Mouse (Mus musculus) liver, adult 2 months (tissue): Measurements from ENCODE around the gene Epn1.

Experiments used
- CTCF ChIP-seq: fragments of 200-500 bp; IDR thresholded peaks from 2 replicates; pipeline ENCODE4 v1.5.1; 2011; ENCODE audit warnings: low read depth, low read length, control low read depth
- POLR2A ChIP-seq: fragments of 200-500 bp; IDR thresholded peaks from 2 replicates; pipeline ENCODE4 v1.6.1; 2011; ENCODE audit warnings: low read length, control low read depth; ENCODE audit not compliant: insufficient read depth; ENCODE audit errors: extremely low read depth

DNA sequence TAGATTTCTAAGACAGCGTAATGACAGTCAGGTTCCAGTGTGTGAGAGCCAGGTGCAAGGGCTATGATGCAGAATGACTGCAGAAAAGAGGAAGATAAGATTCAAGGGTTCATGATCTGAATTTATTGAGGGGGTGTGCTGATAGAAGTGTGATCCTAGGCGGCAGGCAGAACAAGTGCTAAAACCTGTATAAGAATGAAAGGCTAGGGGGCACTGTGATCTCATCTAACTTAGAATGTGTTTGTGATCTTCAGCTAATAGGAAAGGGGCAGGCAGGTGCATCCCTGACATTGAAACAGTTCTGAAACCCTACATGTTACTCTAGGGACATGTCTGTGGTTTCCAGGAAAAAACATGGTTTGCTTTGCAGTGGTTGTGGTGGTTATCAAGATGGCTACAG lies 33.9 kb upstream of the Epn1 start:
- no peak for TF ChIP-seq CTCF
- no peak for TF ChIP-seq POLR2A
